Mouse (Mus musculus) stomach, embryonic 15.5 days (tissue): ENCODE measurements at regions not wholly inside any gene's neighbourhood (a gene's known extent, or its start where the extent isn't known, plus 50 kb on each side); places are given as distances from the start of the nearest gene placed in this dataset.

Experiments used
- ATAC-seq: fragments of 200-750 bp; cut with Nextera tagmentation; 2 replicates; pipeline ENCODE4 v1.8.0; 2017; ENCODE audit warnings: low read depth, moderate number of reproducible peaks, moderate TSS enrichment; ENCODE audit not compliant: insufficient read depth, low FRiP score
- H3K27ac ChIP-seq: fragments of 300-500 bp; sonication (generic); 2 replicates; pipeline ENCODE4 v1.5.1; 2015; ENCODE audit warnings: mild to moderate bottlenecking, inconsistent platforms
- H3K27me3 ChIP-seq: fragments of 300-500 bp; sonication (generic); replicated peaks from 2 replicates; pipeline ENCODE4 v1.6.1; 2015; ENCODE audit warnings: inconsistent platforms
- H3K36me3 ChIP-seq: fragments of 300-500 bp; sonication (generic); 2 replicates; pipeline ENCODE4 v1.6.1; 2015; ENCODE audit warnings: inconsistent platforms
- H3K4me1 ChIP-seq: fragments of 300-500 bp; sonication (generic); 2 replicates; pipeline ENCODE4 v1.6.1; 2015; ENCODE audit warnings: inconsistent platforms
- H3K4me2 ChIP-seq: fragments of 300-500 bp; sonication (generic); 2 replicates; pipeline ENCODE4 v1.6.1; 2015; ENCODE audit warnings: mild to moderate bottlenecking, inconsistent platforms
- H3K4me3 ChIP-seq: fragments of 300-500 bp; sonication (generic); replicated peaks from 2 replicates; pipeline ENCODE4 v1.5.1; 2015; ENCODE audit warnings: inconsistent platforms
- H3K9ac ChIP-seq: fragments of 300-500 bp; sonication (generic); 2 replicates; pipeline ENCODE4 v1.6.1; 2015; ENCODE audit warnings: inconsistent platforms
- H3K9me3 ChIP-seq: fragments of 300-500 bp; sonication (generic); 2 replicates; pipeline ENCODE4 v1.6.1; 2016; ENCODE audit warnings: inconsistent platforms
- WGBS: fragments of 180-500 bp; shearing (Covaris S2); methylation state at CpG from one replicate; pipeline ENCODE4 v1.1.7; 2015; 5-methylcytosine and 5-hydroxymethylcytosine counted together

- Histone ChIP-seq H3K4me2 (no peak overlapping the region), H3K27me3 (no peaks in the 10 kb centered on the region), H3K4me1 (no peaks in the 10 kb centered on the region), H3K36me3 (no peaks in the 10 kb centered on the region), H3K9ac (no peak overlapping the region), H3K4me3 (no peak overlapping the region), H3K27ac (no peak overlapping the region), H3K9me3 (no peaks in the 10 kb centered on the region)
- ATAC-seq, result no peak
Observed at GRCm38 (mm10) chr15:67513722-67514121, 1013.0 kb upstream of the Lrrc6 start.

- no peaks in the 10 kb centered on the region for H3K4me1 ChIP-seq
- H3K4me2 ChIP-seq, result no peak overlapping the region
- H3K9me3 ChIP-seq, result no peaks in the 10 kb centered on the region
- H3K9ac ChIP-seq, result no peak overlapping the region
- no peak overlapping the region for H3K27ac ChIP-seq
- no peaks in the 10 kb centered on the region for H3K36me3 ChIP-seq
- H3K27me3 ChIP-seq, result no peaks in the 10 kb centered on the region
- ATAC-seq, result no peak
- no peak overlapping the region for H3K4me3 ChIP-seq
- WGBS, result 86% methylated on average over 7 of the region's 7 CpGs
Observed at GRCm38 (mm10) chr15:67495001-67495658, 994.4 kb upstream of the Lrrc6 start.

GRCm38 (mm10) chr15:67481733-67482132 is 981.0 kb upstream of the Lrrc6 start:
- H3K27me3 ChIP-seq, result no peaks in the 10 kb centered on the region
- H3K4me2 ChIP-seq, result no peak overlapping the region
- H3K36me3 ChIP-seq, result no peaks in the 10 kb centered on the region
- no peak overlapping the region for H3K27ac ChIP-seq
- H3K4me3 ChIP-seq, result no peak overlapping the region
- no peak overlapping the region for H3K9ac ChIP-seq
- no peaks in the 10 kb centered on the region for H3K4me1 ChIP-seq
- no peak for ATAC-seq
- WGBS, result 77% methylated on average over 2 of the region's 2 CpGs
- H3K9me3 ChIP-seq, result no peaks in the 10 kb centered on the region

GRCm38 (mm10) chr15:67474325-67474724 is 973.6 kb upstream of the Lrrc6 start:
- Histone ChIP-seq H3K36me3 (no peaks in the 10 kb centered on the region), H3K9me3 (no peaks in the 10 kb centered on the region), H3K4me3 (no peak overlapping the region), H3K27me3 (no peaks in the 10 kb centered on the region), H3K9ac (no peak overlapping the region), H3K27ac (no peak overlapping the region), H3K4me1 (no peaks in the 10 kb centered on the region), H3K4me2 (no peak overlapping the region)
- no peak for ATAC-seq
- 83% methylated on average over 5 of the region's 5 CpGs for WGBS

- H3K4me1 ChIP-seq, result no peaks in the 10 kb centered on the region
- H3K9ac ChIP-seq, result no peak overlapping the region
- no peaks in the 10 kb centered on the region for H3K36me3 ChIP-seq
- no peak overlapping the region for H3K4me3 ChIP-seq
- H3K9me3 ChIP-seq, result no peaks in the 10 kb centered on the region
- H3K27ac ChIP-seq, result no peak overlapping the region
- no peaks in the 10 kb centered on the region for H3K27me3 ChIP-seq
- H3K4me2 ChIP-seq, result no peak overlapping the region
- ATAC-seq, result no peak
Observed at GRCm38 (mm10) chr15:67472979-67473378, 972.3 kb upstream of the Lrrc6 start.

GRCm38 (mm10) chr15:67471283-67471682 is 970.6 kb upstream of the Lrrc6 start:
- no peak overlapping the region for H3K9ac ChIP-seq
- no peaks in the 10 kb centered on the region for H3K36me3 ChIP-seq
- no peak overlapping the region for H3K4me3 ChIP-seq
- no peak overlapping the region for H3K27ac ChIP-seq
- no peaks in the 10 kb centered on the region for H3K4me1 ChIP-seq
- 91% methylated on average over 1 of the region's 1 CpGs for WGBS
- no peak overlapping the region for H3K4me2 ChIP-seq
- ATAC-seq, result no peak
- no peaks in the 10 kb centered on the region for H3K9me3 ChIP-seq
- H3K27me3 ChIP-seq, result no peaks in the 10 kb centered on the region

- Histone ChIP-seq H3K4me3 (no peak overlapping the region), H3K27me3 (no peaks in the 10 kb centered on the region), H3K36me3 (no peaks in the 10 kb centered on the region), H3K27ac (no peak overlapping the region), H3K4me2 (no peak overlapping the region), H3K9ac (no peak overlapping the region), H3K4me1 (no peaks in the 10 kb centered on the region), H3K9me3 (no peaks in the 10 kb centered on the region)
- ATAC-seq, result no peak
Observed at GRCm38 (mm10) chr15:67470036-67470435, 969.3 kb upstream of the Lrrc6 start.

GRCm38 (mm10) chr15:67467404-67468345 is 967.0 kb upstream of the Lrrc6 start:
- H3K4me3 ChIP-seq, result no peak overlapping the region
- ATAC-seq, result no peak
- WGBS, result 47% methylated on average over 4 of the region's 4 CpGs
- H3K9ac ChIP-seq, result no peak overlapping the region
- no peak overlapping the region for H3K4me2 ChIP-seq
- no peak overlapping the region for H3K27ac ChIP-seq
- H3K27me3 ChIP-seq, result no peaks in the 10 kb centered on the region
- no peaks in the 10 kb centered on the region for H3K9me3 ChIP-seq
- H3K4me1 ChIP-seq, result no peaks in the 10 kb centered on the region
- H3K36me3 ChIP-seq, result no peaks in the 10 kb centered on the region

- Histone ChIP-seq H3K27me3 (no peaks in the 10 kb centered on the region), H3K4me3 (no peak overlapping the region), H3K4me2 (no peak overlapping the region), H3K27ac (no peak overlapping the region), H3K4me1 (no peaks in the 10 kb centered on the region), H3K9ac (no peak overlapping the region), H3K9me3 (no peaks in the 10 kb centered on the region), H3K36me3 (no peaks in the 10 kb centered on the region)
- 92% methylated on average over 3 of the region's 3 CpGs for WGBS
- no peak for ATAC-seq
Observed at GRCm38 (mm10) chr15:67462863-67463262, 962.2 kb upstream of the Lrrc6 start.

- no peak overlapping the region for H3K4me3 ChIP-seq
- 73% methylated on average over 1 of the region's 1 CpGs for WGBS
- ATAC-seq, result no peak
- H3K4me1 ChIP-seq, result no peaks in the 10 kb centered on the region
- H3K36me3 ChIP-seq, result no peaks in the 10 kb centered on the region
- H3K9me3 ChIP-seq, result no peaks in the 10 kb centered on the region
- H3K27me3 ChIP-seq, result no peaks in the 10 kb centered on the region
- no peak overlapping the region for H3K9ac ChIP-seq
- H3K27ac ChIP-seq, result no peak overlapping the region
- no peak overlapping the region for H3K4me2 ChIP-seq
Observed at GRCm38 (mm10) chr15:67460384-67460783, 959.7 kb upstream of the Lrrc6 start.

- Histone ChIP-seq H3K4me3 (no peak overlapping the region), H3K27ac (no peak overlapping the region), H3K9me3 (no peaks in the 10 kb centered on the region), H3K9ac (no peak overlapping the region), H3K4me2 (no peak overlapping the region), H3K36me3 (no peaks in the 10 kb centered on the region), H3K4me1 (no peaks in the 10 kb centered on the region), H3K27me3 (no peaks in the 10 kb centered on the region)
- 26% methylated on average over 2 of the region's 2 CpGs for WGBS
- peak; percentile 22; the same call in 1 of the 2 replicates for ATAC-seq
Observed at GRCm38 (mm10) chr15:67434284-67434683, 933.6 kb upstream of the Lrrc6 start.

GRCm38 (mm10) chr15:67423922-67424321 is 923.2 kb upstream of the Lrrc6 start:
- H3K4me3 ChIP-seq, result no peak overlapping the region
- no peak for ATAC-seq
- H3K9ac ChIP-seq, result no peak overlapping the region
- H3K27ac ChIP-seq, result no peak overlapping the region
- no peaks in the 10 kb centered on the region for H3K4me1 ChIP-seq
- no peaks in the 10 kb centered on the region for H3K27me3 ChIP-seq
- WGBS, result 34% methylated on average over 3 of the region's 3 CpGs
- no peaks in the 10 kb centered on the region for H3K36me3 ChIP-seq
- H3K4me2 ChIP-seq, result no peak overlapping the region
- no peaks in the 10 kb centered on the region for H3K9me3 ChIP-seq
